Mouse (Mus musculus): ENCODE measurements around the gene Tceanc2. TPM values are rescaled to one million over a fixed set of nuclear protein-coding genes. Genes with fewer than 3 reads are reported as not detected.

Gene Tceanc2
- 12.7 TPM in 2 replicates for polyA plus RNA-seq (2015; fragmentation: Nextera tagmentation; extraction: Ambion mirVana)

- Histone ChIP-seq H3K27me3 (ENCODE audit: insufficient read depth, low read length) (no peaks in the 10 kb centered on the region), H3K9me3 (ENCODE audit: low read length) (no peaks in the 10 kb centered on the region), H3K4me3 (ENCODE audit: low read depth, low read length) (peak within 1 kb of the TSS; percentile 91), H3K4me2 (ENCODE audit: low read depth, low read length) (peak within 1 kb of the TSS; percentile 83), H3K36me3 (replicated peaks; ENCODE audit: insufficient read depth, low read length) (peaks cover 12% of the 10 kb centered on the region), H3K9ac (replicated peaks) (peak within 1 kb of the TSS; percentile 89), H3K27ac (ENCODE audit: low read depth) (peak within 1 kb of the TSS; percentile 99), H3K4me1 (ENCODE audit: insufficient read depth) (peaks cover 40% of the 10 kb centered on the region)
- TF ChIP-seq EP300 (IDR thresholded peaks at IDR 0.05; ENCODE audit: low read depth) (no peak), CTCF (IDR thresholded peaks at IDR 0.05; ENCODE audit: low read depth) (no peak; the same call in 1 of the 2 replicates)
- WGBS (ENCODE audit: insufficient replicate concordance) = under 1% methylated on average over 45 of the region's 47 CpGs
- DNase-seq (peak; percentile 74), ATAC-seq (peak; percentile 43)
Measured at GRCm38 (mm10) chr4:107178830-107179490, at the start of gene Tceanc2. Gene Tceanc2 (minus strand): TSS chr4:107179116.

GRCm38 (mm10) chr4:107226313-107226712 lies 47.4 kb upstream of the Tceanc2 start:
- TF ChIP-seq EP300 (IDR thresholded peaks at IDR 0.05; ENCODE audit: low read depth) (no peak), CTCF (IDR thresholded peaks at IDR 0.05; ENCODE audit: low read depth) (no peak)
- 49% methylated on average over 2 of the region's 2 CpGs for WGBS (ENCODE audit: insufficient replicate concordance)
- H3K9ac ChIP-seq (replicated peaks) = no peak overlapping the region
- DNase-seq (no peak), ATAC-seq (no peak)
- H3K36me3 ChIP-seq (replicated peaks; ENCODE audit: insufficient read depth, low read length) = no peaks in the 10 kb centered on the region
- H3K4me1 ChIP-seq (ENCODE audit: insufficient read depth) = peaks cover 4% of the 10 kb centered on the region; the same call in 1 of the 2 replicates
- no peaks in the 10 kb centered on the region for H3K27me3 ChIP-seq (ENCODE audit: insufficient read depth, low read length)
- H3K4me3 ChIP-seq (ENCODE audit: low read depth, low read length) = no peak overlapping the region
- H3K27ac ChIP-seq (ENCODE audit: low read depth) = no peak overlapping the region
- H3K9me3 ChIP-seq (ENCODE audit: low read length) = no peaks in the 10 kb centered on the region
- H3K4me2 ChIP-seq (ENCODE audit: low read depth, low read length) = no peak overlapping the region

GRCm38 (mm10) chr4:107223225-107224204 lies 44.6 kb upstream of the Tceanc2 start:
- H3K27me3 ChIP-seq (ENCODE audit: insufficient read depth, low read length) = no peaks in the 10 kb centered on the region
- H3K9ac ChIP-seq (replicated peaks) = no peak overlapping the region
- no peak overlapping the region for H3K27ac ChIP-seq (ENCODE audit: low read depth)
- ATAC-seq = peak; percentile 64; the same call in 1 of the 2 replicates
- WGBS (ENCODE audit: insufficient replicate concordance) = 72% methylated on average over 11 of the region's 11 CpGs
- H3K4me2 ChIP-seq (ENCODE audit: low read depth, low read length) = no peak overlapping the region
- H3K36me3 ChIP-seq (replicated peaks; ENCODE audit: insufficient read depth, low read length) = no peaks in the 10 kb centered on the region
- H3K4me3 ChIP-seq (ENCODE audit: low read depth, low read length) = no peak overlapping the region
- TF ChIP-seq CTCF (IDR thresholded peaks at IDR 0.05; ENCODE audit: low read depth) = no peak
- TF ChIP-seq EP300 (IDR thresholded peaks at IDR 0.05; ENCODE audit: low read depth) = no peak
- peaks cover 11% of the 10 kb centered on the region for H3K4me1 ChIP-seq (ENCODE audit: insufficient read depth)
- H3K9me3 ChIP-seq (ENCODE audit: low read length) = no peaks in the 10 kb centered on the region
- peak; percentile 39 for DNase-seq

GRCm38 (mm10) chr4:107221524-107221923 lies 42.6 kb upstream of the Tceanc2 start:
- TF ChIP-seq CTCF (IDR thresholded peaks at IDR 0.05; ENCODE audit: low read depth) = no peak
- no peak for TF ChIP-seq EP300 (IDR thresholded peaks at IDR 0.05; ENCODE audit: low read depth)
- Histone ChIP-seq H3K27me3 (ENCODE audit: insufficient read depth, low read length) (no peaks in the 10 kb centered on the region), H3K27ac (ENCODE audit: low read depth) (no peak overlapping the region), H3K4me1 (ENCODE audit: insufficient read depth) (peaks cover 25% of the 10 kb centered on the region), H3K9ac (replicated peaks) (no peak overlapping the region), H3K9me3 (ENCODE audit: low read length) (no peaks in the 10 kb centered on the region), H3K36me3 (replicated peaks; ENCODE audit: insufficient read depth, low read length) (no peaks in the 10 kb centered on the region), H3K4me2 (ENCODE audit: low read depth, low read length) (no peak overlapping the region), H3K4me3 (ENCODE audit: low read depth, low read length) (no peak overlapping the region)
- DNase-seq (no peak), ATAC-seq (no peak)
- WGBS (ENCODE audit: insufficient replicate concordance) = 78% methylated on average over 5 of the region's 5 CpGs

- H3K4me3 ChIP-seq (ENCODE audit: low read depth, low read length) = no peak overlapping the region
- no peak overlapping the region for H3K9ac ChIP-seq (replicated peaks)
- TF ChIP-seq EP300 (IDR thresholded peaks at IDR 0.05; ENCODE audit: low read depth) (peak; percentile 82), CTCF (IDR thresholded peaks at IDR 0.05; ENCODE audit: low read depth) (peak; percentile 59)
- DNase-seq = peak; percentile 78
- WGBS (ENCODE audit: insufficient replicate concordance) = 44% methylated on average over 9 of the region's 9 CpGs
- no peaks in the 10 kb centered on the region for H3K9me3 ChIP-seq (ENCODE audit: low read length)
- peak; percentile 99 for ATAC-seq
- H3K27me3 ChIP-seq (ENCODE audit: insufficient read depth, low read length) = no peaks in the 10 kb centered on the region
- peaks cover 25% of the 10 kb centered on the region for H3K4me1 ChIP-seq (ENCODE audit: insufficient read depth)
- no peaks in the 10 kb centered on the region for H3K36me3 ChIP-seq (replicated peaks; ENCODE audit: insufficient read depth, low read length)
- peak overlapping the region; percentile 43 for H3K4me2 ChIP-seq (ENCODE audit: low read depth, low read length)
- peak overlapping the region; percentile 31; the same call in 1 of the 2 replicates for H3K27ac ChIP-seq (ENCODE audit: low read depth)
Measured at GRCm38 (mm10) chr4:107217574-107217973, 38.7 kb upstream of the Tceanc2 start.

Measured in liver, postnatal 0 days (tissue).